Mouse (Mus musculus): ENCODE measurements at regions not wholly inside any gene's neighbourhood (a gene's known extent, or its start where the extent isn't known, plus 50 kb on each side); places are given as distances from the start of the nearest gene placed in this dataset.

- ATAC-seq (ENCODE audit: low read depth), result no peak
- 63% methylated on average over 7 of the region's 7 CpGs for WGBS
- H3K4me3 ChIP-seq (ENCODE audit: low read depth, low read length), result no peak overlapping the region
- H3K4me1 ChIP-seq (ENCODE audit: control insufficient read depth, insufficient read depth, low read length), result no peaks in the 10 kb centered on the region
- H3K36me3 ChIP-seq (ENCODE audit: control insufficient read depth, insufficient read depth, low read length), result no peaks in the 10 kb centered on the region
- no peak overlapping the region for H3K4me2 ChIP-seq (ENCODE audit: low read depth, low read length)
- H3K9ac ChIP-seq (replicated peaks; ENCODE audit: low read depth, low read length), result no peak overlapping the region
- H3K27me3 ChIP-seq (ENCODE audit: control insufficient read depth, insufficient read depth, low read length), result no peaks in the 10 kb centered on the region
- H3K9me3 ChIP-seq (ENCODE audit: control insufficient read depth, low read length), result no peaks in the 10 kb centered on the region
- no peak overlapping the region for H3K27ac ChIP-seq (ENCODE audit: low read depth, low read length)
Observed at GRCm38 (mm10) chr2:128444599-128445011, 146.4 kb upstream of the Spdye4c start.

- H3K27me3 ChIP-seq (ENCODE audit: control insufficient read depth, insufficient read depth, low read length), result no peaks in the 10 kb centered on the region
- no peaks in the 10 kb centered on the region for H3K4me1 ChIP-seq (ENCODE audit: control insufficient read depth, insufficient read depth, low read length)
- H3K4me3 ChIP-seq (ENCODE audit: low read depth, low read length), result no peak overlapping the region
- H3K36me3 ChIP-seq (ENCODE audit: control insufficient read depth, insufficient read depth, low read length), result no peaks in the 10 kb centered on the region
- no peak overlapping the region for H3K4me2 ChIP-seq (ENCODE audit: low read depth, low read length)
- ATAC-seq (ENCODE audit: low read depth), result no peak
- no peak overlapping the region for H3K9ac ChIP-seq (replicated peaks; ENCODE audit: low read depth, low read length)
- H3K9me3 ChIP-seq (ENCODE audit: control insufficient read depth, low read length), result no peaks in the 10 kb centered on the region
- 92% methylated on average over 5 of the region's 5 CpGs for WGBS
- H3K27ac ChIP-seq (ENCODE audit: low read depth, low read length), result no peak overlapping the region
Observed at GRCm38 (mm10) chr2:128445443-128445842, 145.6 kb upstream of the Spdye4c start.

- Histone ChIP-seq H3K36me3 (ENCODE audit: control insufficient read depth, insufficient read depth, low read length) (no peaks in the 10 kb centered on the region), H3K27ac (ENCODE audit: low read depth, low read length) (no peak overlapping the region), H3K4me3 (ENCODE audit: low read depth, low read length) (no peak overlapping the region), H3K27me3 (ENCODE audit: control insufficient read depth, insufficient read depth, low read length) (no peaks in the 10 kb centered on the region), H3K4me2 (ENCODE audit: low read depth, low read length) (no peak overlapping the region), H3K9me3 (ENCODE audit: control insufficient read depth, low read length) (no peaks in the 10 kb centered on the region), H3K4me1 (ENCODE audit: control insufficient read depth, insufficient read depth, low read length) (no peaks in the 10 kb centered on the region), H3K9ac (replicated peaks; ENCODE audit: low read depth, low read length) (no peak overlapping the region)
- ATAC-seq (ENCODE audit: low read depth), result no peak
- 74% methylated on average over 3 of the region's 3 CpGs for WGBS
Observed at GRCm38 (mm10) chr2:128449294-128449693, 141.7 kb upstream of the Spdye4c start.

- H3K9me3 ChIP-seq (ENCODE audit: control insufficient read depth, low read length), result no peaks in the 10 kb centered on the region
- no peak overlapping the region for H3K9ac ChIP-seq (replicated peaks; ENCODE audit: low read depth, low read length)
- ATAC-seq (ENCODE audit: low read depth), result no peak
- H3K36me3 ChIP-seq (ENCODE audit: control insufficient read depth, insufficient read depth, low read length), result no peaks in the 10 kb centered on the region
- WGBS, result 95% methylated on average over 4 of the region's 4 CpGs
- no peak overlapping the region for H3K4me2 ChIP-seq (ENCODE audit: low read depth, low read length)
- H3K27ac ChIP-seq (ENCODE audit: low read depth, low read length), result no peak overlapping the region
- no peak overlapping the region for H3K4me3 ChIP-seq (ENCODE audit: low read depth, low read length)
- no peaks in the 10 kb centered on the region for H3K4me1 ChIP-seq (ENCODE audit: control insufficient read depth, insufficient read depth, low read length)
- no peaks in the 10 kb centered on the region for H3K27me3 ChIP-seq (ENCODE audit: control insufficient read depth, insufficient read depth, low read length)
Observed at GRCm38 (mm10) chr2:128450045-128450444, 141.0 kb upstream of the Spdye4c start.

- no peak for ATAC-seq (ENCODE audit: low read depth)
- Histone ChIP-seq H3K27ac (ENCODE audit: low read depth, low read length) (no peak overlapping the region), H3K27me3 (ENCODE audit: control insufficient read depth, insufficient read depth, low read length) (no peaks in the 10 kb centered on the region), H3K36me3 (ENCODE audit: control insufficient read depth, insufficient read depth, low read length) (no peaks in the 10 kb centered on the region), H3K4me1 (ENCODE audit: control insufficient read depth, insufficient read depth, low read length) (no peaks in the 10 kb centered on the region), H3K4me3 (ENCODE audit: low read depth, low read length) (no peak overlapping the region), H3K4me2 (ENCODE audit: low read depth, low read length) (no peak overlapping the region), H3K9ac (replicated peaks; ENCODE audit: low read depth, low read length) (no peak overlapping the region), H3K9me3 (ENCODE audit: control insufficient read depth, low read length) (no peaks in the 10 kb centered on the region)
- 77% methylated on average over 5 of the region's 5 CpGs for WGBS
Observed at GRCm38 (mm10) chr2:128451554-128452239, 139.3 kb upstream of the Spdye4c start.

GRCm38 (mm10) chr2:128452582-128452981, 138.4 kb upstream of the Spdye4c start:
- Histone ChIP-seq H3K9ac (replicated peaks; ENCODE audit: low read depth, low read length) (no peak overlapping the region), H3K4me2 (ENCODE audit: low read depth, low read length) (no peak overlapping the region), H3K27me3 (ENCODE audit: control insufficient read depth, insufficient read depth, low read length) (no peaks in the 10 kb centered on the region), H3K36me3 (ENCODE audit: control insufficient read depth, insufficient read depth, low read length) (no peaks in the 10 kb centered on the region), H3K9me3 (ENCODE audit: control insufficient read depth, low read length) (no peaks in the 10 kb centered on the region), H3K4me3 (ENCODE audit: low read depth, low read length) (no peak overlapping the region), H3K4me1 (ENCODE audit: control insufficient read depth, insufficient read depth, low read length) (no peaks in the 10 kb centered on the region), H3K27ac (ENCODE audit: low read depth, low read length) (no peak overlapping the region)
- ATAC-seq (ENCODE audit: low read depth), result no peak
- 86% methylated on average over 1 of the region's 1 CpGs for WGBS

GRCm38 (mm10) chr2:128454509-128454908, 136.5 kb upstream of the Spdye4c start:
- Histone ChIP-seq H3K9me3 (ENCODE audit: control insufficient read depth, low read length) (no peaks in the 10 kb centered on the region), H3K4me1 (ENCODE audit: control insufficient read depth, insufficient read depth, low read length) (no peaks in the 10 kb centered on the region), H3K27me3 (ENCODE audit: control insufficient read depth, insufficient read depth, low read length) (no peaks in the 10 kb centered on the region), H3K4me2 (ENCODE audit: low read depth, low read length) (no peak overlapping the region), H3K27ac (ENCODE audit: low read depth, low read length) (no peak overlapping the region), H3K36me3 (ENCODE audit: control insufficient read depth, insufficient read depth, low read length) (no peaks in the 10 kb centered on the region), H3K9ac (replicated peaks; ENCODE audit: low read depth, low read length) (no peak overlapping the region), H3K4me3 (ENCODE audit: low read depth, low read length) (no peak overlapping the region)
- WGBS, result 89% methylated on average over 13 of the region's 13 CpGs
- ATAC-seq (ENCODE audit: low read depth), result no peak

GRCm38 (mm10) chr2:128457591-128458209, 133.3 kb upstream of the Spdye4c start:
- Histone ChIP-seq H3K36me3 (ENCODE audit: control insufficient read depth, insufficient read depth, low read length) (no peaks in the 10 kb centered on the region), H3K27ac (ENCODE audit: low read depth, low read length) (no peak overlapping the region), H3K9ac (replicated peaks; ENCODE audit: low read depth, low read length) (no peak overlapping the region), H3K4me2 (ENCODE audit: low read depth, low read length) (no peak overlapping the region), H3K9me3 (ENCODE audit: control insufficient read depth, low read length) (no peaks in the 10 kb centered on the region), H3K4me3 (ENCODE audit: low read depth, low read length) (no peak overlapping the region), H3K4me1 (ENCODE audit: control insufficient read depth, insufficient read depth, low read length) (no peaks in the 10 kb centered on the region), H3K27me3 (ENCODE audit: control insufficient read depth, insufficient read depth, low read length) (no peaks in the 10 kb centered on the region)
- WGBS, result 86% methylated on average over 6 of the region's 6 CpGs
- no peak for ATAC-seq (ENCODE audit: low read depth)

GRCm38 (mm10) chr2:128465214-128465984, 125.6 kb upstream of the Spdye4c start:
- H3K36me3 ChIP-seq (ENCODE audit: control insufficient read depth, insufficient read depth, low read length), result no peaks in the 10 kb centered on the region
- H3K27me3 ChIP-seq (ENCODE audit: control insufficient read depth, insufficient read depth, low read length), result no peaks in the 10 kb centered on the region
- no peak overlapping the region for H3K9ac ChIP-seq (replicated peaks; ENCODE audit: low read depth, low read length)
- H3K4me1 ChIP-seq (ENCODE audit: control insufficient read depth, insufficient read depth, low read length), result no peaks in the 10 kb centered on the region
- 86% methylated on average over 6 of the region's 6 CpGs for WGBS
- H3K27ac ChIP-seq (ENCODE audit: low read depth, low read length), result no peak overlapping the region
- ATAC-seq (ENCODE audit: low read depth), result no peak
- no peak overlapping the region for H3K4me2 ChIP-seq (ENCODE audit: low read depth, low read length)
- no peak overlapping the region for H3K4me3 ChIP-seq (ENCODE audit: low read depth, low read length)
- H3K9me3 ChIP-seq (ENCODE audit: control insufficient read depth, low read length), result no peaks in the 10 kb centered on the region
